Mouse (Mus musculus): ENCODE data around the gene Auh. TPM values are rescaled to one million over a fixed set of nuclear protein-coding genes. Genes with fewer than 3 reads are reported as not detected.

Auh gene
- polyA plus RNA-seq, 1 experiment from 2014 or later, result 35.2 TPM

GRCm38 (mm10) chr13:52802482-52802881 is 127.0 kb downstream of the Auh start:
- ATAC-seq (ENCODE audit: low read depth) (no peak), DNase-seq (ENCODE audit: low spot score) (peak; percentile 47)
- no peaks in the 10 kb centered on the region for H3K36me3 ChIP-seq (ENCODE audit: control insufficient read depth, insufficient read depth, low read length)
- no peaks in the 10 kb centered on the region for H3K27me3 ChIP-seq (replicated peaks; ENCODE audit: control insufficient read depth, insufficient read depth, low read length)
- no peak overlapping the region for H3K27ac ChIP-seq (replicated peaks; ENCODE audit: low read depth, low read length)
- no peak overlapping the region for H3K4me2 ChIP-seq (ENCODE audit: low read depth, low read length)
- H3K4me1 ChIP-seq (ENCODE audit: control insufficient read depth, insufficient read depth, low read length), result peaks cover 17% of the 10 kb centered on the region
- H3K9me3 ChIP-seq (ENCODE audit: control insufficient read depth, low read length), result no peaks in the 10 kb centered on the region
- no peak overlapping the region for H3K4me3 ChIP-seq (ENCODE audit: low read depth, low read length)
- no peak overlapping the region for H3K9ac ChIP-seq (ENCODE audit: low read depth, low read length)
- WGBS, result 64% methylated on average over 4 of the region's 4 CpGs

GRCm38 (mm10) chr13:52800687-52801341 is 128.7 kb downstream of the Auh start:
- DNase-seq (ENCODE audit: low spot score), result no peak
- Histone ChIP-seq H3K36me3 (ENCODE audit: control insufficient read depth, insufficient read depth, low read length) (no peaks in the 10 kb centered on the region), H3K9ac (ENCODE audit: low read depth, low read length) (no peak overlapping the region), H3K9me3 (ENCODE audit: control insufficient read depth, low read length) (no peaks in the 10 kb centered on the region), H3K4me1 (ENCODE audit: control insufficient read depth, insufficient read depth, low read length) (peaks cover 12% of the 10 kb centered on the region), H3K27me3 (replicated peaks; ENCODE audit: control insufficient read depth, insufficient read depth, low read length) (no peaks in the 10 kb centered on the region), H3K4me2 (ENCODE audit: low read depth, low read length) (no peak overlapping the region), H3K27ac (replicated peaks; ENCODE audit: low read depth, low read length) (no peak overlapping the region), H3K4me3 (ENCODE audit: low read depth, low read length) (no peak overlapping the region)
- ATAC-seq (ENCODE audit: low read depth), result no peak
- WGBS, result 51% methylated on average over 4 of the region's 4 CpGs

GRCm38 (mm10) chr13:52800091-52800490 is 129.4 kb downstream of the Auh start:
- Histone ChIP-seq H3K4me2 (ENCODE audit: low read depth, low read length) (no peak overlapping the region), H3K9me3 (ENCODE audit: control insufficient read depth, low read length) (no peaks in the 10 kb centered on the region), H3K36me3 (ENCODE audit: control insufficient read depth, insufficient read depth, low read length) (no peaks in the 10 kb centered on the region), H3K4me3 (ENCODE audit: low read depth, low read length) (no peak overlapping the region), H3K27me3 (replicated peaks; ENCODE audit: control insufficient read depth, insufficient read depth, low read length) (no peaks in the 10 kb centered on the region), H3K9ac (ENCODE audit: low read depth, low read length) (no peak overlapping the region), H3K27ac (replicated peaks; ENCODE audit: low read depth, low read length) (no peak overlapping the region), H3K4me1 (ENCODE audit: control insufficient read depth, insufficient read depth, low read length) (peaks cover 7% of the 10 kb centered on the region)
- DNase-seq (ENCODE audit: low spot score) (no peak), ATAC-seq (ENCODE audit: low read depth) (no peak)
- 79% methylated on average over 2 of the region's 2 CpGs for WGBS

- DNase-seq (ENCODE audit: low spot score) (no peak), ATAC-seq (ENCODE audit: low read depth) (no peak)
- 90% methylated on average over 4 of the region's 4 CpGs for WGBS
- no peak overlapping the region for H3K4me2 ChIP-seq (ENCODE audit: low read depth, low read length)
- no peak overlapping the region for H3K27ac ChIP-seq (replicated peaks; ENCODE audit: low read depth, low read length)
- no peak overlapping the region for H3K9ac ChIP-seq (ENCODE audit: low read depth, low read length)
- no peaks in the 10 kb centered on the region for H3K9me3 ChIP-seq (ENCODE audit: control insufficient read depth, low read length)
- H3K4me1 ChIP-seq (ENCODE audit: control insufficient read depth, insufficient read depth, low read length), result no peaks in the 10 kb centered on the region
- H3K27me3 ChIP-seq (replicated peaks; ENCODE audit: control insufficient read depth, insufficient read depth, low read length), result no peaks in the 10 kb centered on the region
- no peaks in the 10 kb centered on the region for H3K36me3 ChIP-seq (ENCODE audit: control insufficient read depth, insufficient read depth, low read length)
- H3K4me3 ChIP-seq (ENCODE audit: low read depth, low read length), result no peak overlapping the region
These were observed 135.2 kb downstream of the Auh start for GRCm38 (mm10) chr13:52794232-52794631.

GRCm38 (mm10) chr13:52793434-52793989 is 136.0 kb downstream of the Auh start:
- H3K9me3 ChIP-seq (ENCODE audit: control insufficient read depth, low read length), result no peaks in the 10 kb centered on the region
- no peak overlapping the region for H3K4me3 ChIP-seq (ENCODE audit: low read depth, low read length)
- no peak overlapping the region for H3K4me2 ChIP-seq (ENCODE audit: low read depth, low read length)
- H3K27ac ChIP-seq (replicated peaks; ENCODE audit: low read depth, low read length), result no peak overlapping the region
- no peak overlapping the region for H3K9ac ChIP-seq (ENCODE audit: low read depth, low read length)
- 90% methylated on average over 13 of the region's 13 CpGs for WGBS
- H3K4me1 ChIP-seq (ENCODE audit: control insufficient read depth, insufficient read depth, low read length), result no peaks in the 10 kb centered on the region
- H3K36me3 ChIP-seq (ENCODE audit: control insufficient read depth, insufficient read depth, low read length), result no peaks in the 10 kb centered on the region
- DNase-seq (ENCODE audit: low spot score) (no peak), ATAC-seq (ENCODE audit: low read depth) (no peak)
- no peaks in the 10 kb centered on the region for H3K27me3 ChIP-seq (replicated peaks; ENCODE audit: control insufficient read depth, insufficient read depth, low read length)

- Histone ChIP-seq H3K9ac (ENCODE audit: low read depth, low read length) (no peak overlapping the region), H3K36me3 (ENCODE audit: control insufficient read depth, insufficient read depth, low read length) (no peaks in the 10 kb centered on the region), H3K27ac (replicated peaks; ENCODE audit: low read depth, low read length) (no peak overlapping the region), H3K4me3 (ENCODE audit: low read depth, low read length) (no peak overlapping the region), H3K4me1 (ENCODE audit: control insufficient read depth, insufficient read depth, low read length) (no peaks in the 10 kb centered on the region), H3K27me3 (replicated peaks; ENCODE audit: control insufficient read depth, insufficient read depth, low read length) (no peaks in the 10 kb centered on the region), H3K4me2 (ENCODE audit: low read depth, low read length) (no peak overlapping the region), H3K9me3 (ENCODE audit: control insufficient read depth, low read length) (no peaks in the 10 kb centered on the region)
- WGBS, result 87% methylated on average over 9 of the region's 9 CpGs
- DNase-seq (ENCODE audit: low spot score) (no peak), ATAC-seq (ENCODE audit: low read depth) (no peak)
These were observed 137.1 kb downstream of the Auh start for GRCm38 (mm10) chr13:52792242-52792844.

GRCm38 (mm10) chr13:52790894-52791293 is 138.6 kb downstream of the Auh start:
- H3K36me3 ChIP-seq (ENCODE audit: control insufficient read depth, insufficient read depth, low read length), result no peaks in the 10 kb centered on the region
- H3K4me2 ChIP-seq (ENCODE audit: low read depth, low read length), result no peak overlapping the region
- no peak overlapping the region for H3K27ac ChIP-seq (replicated peaks; ENCODE audit: low read depth, low read length)
- no peaks in the 10 kb centered on the region for H3K9me3 ChIP-seq (ENCODE audit: control insufficient read depth, low read length)
- no peak overlapping the region for H3K4me3 ChIP-seq (ENCODE audit: low read depth, low read length)
- no peak for ATAC-seq (ENCODE audit: low read depth)
- no peaks in the 10 kb centered on the region for H3K27me3 ChIP-seq (replicated peaks; ENCODE audit: control insufficient read depth, insufficient read depth, low read length)
- 67% methylated on average over 5 of the region's 5 CpGs for WGBS
- H3K4me1 ChIP-seq (ENCODE audit: control insufficient read depth, insufficient read depth, low read length), result no peaks in the 10 kb centered on the region
- DNase-seq (ENCODE audit: low spot score), result no peak
- H3K9ac ChIP-seq (ENCODE audit: low read depth, low read length), result no peak overlapping the region
